Mouse (Mus musculus) midbrain, embryonic 16.5 days (tissue): ENCODE measurements around the gene Pik3ip1. TPM values are rescaled to one million over a fixed set of nuclear protein-coding genes. Genes with fewer than 3 reads are reported as not detected.
A peak's percentile ranks its signal among the peaks of the same experiment; 100 is the strongest.

Experiments
- ATAC-seq: fragments of 200-750 bp; cut with Nextera tagmentation; 2 replicates; pipeline ENCODE4 v1.8.0; 2017; ENCODE audit warnings: moderate TSS enrichment
- H3K27ac ChIP-seq: fragments of 300-500 bp; sonication (generic); 2 replicates; pipeline ENCODE4 v1.5.1; 2014; ENCODE audit warnings: mild to moderate bottlenecking, low read length, mixed read lengths
- H3K27me3 ChIP-seq: fragments of 300-500 bp; sonication (generic); 2 replicates; pipeline ENCODE4 v1.6.1; 2014; ENCODE audit warnings: low read depth, low read length, mixed read lengths; ENCODE audit not compliant: control insufficient read depth, insufficient read depth
- H3K36me3 ChIP-seq: fragments of 300-500 bp; sonication (generic); 2 replicates; pipeline ENCODE4 v1.6.1; 2014; ENCODE audit warnings: mild to moderate bottlenecking, low read length, moderate library complexity, mixed read lengths; ENCODE audit not compliant: control insufficient read depth, insufficient read depth
- H3K4me1 ChIP-seq: fragments of 300-500 bp; sonication (generic); 2 replicates; pipeline ENCODE4 v1.6.1; 2014; ENCODE audit warnings: mild to moderate bottlenecking, low read length, mixed read lengths; ENCODE audit not compliant: control insufficient read depth, insufficient read depth
- H3K4me2 ChIP-seq: fragments of 300-500 bp; sonication (generic); 2 replicates; pipeline ENCODE4 v1.6.1; 2014; ENCODE audit warnings: mild to moderate bottlenecking, low read length, mixed read lengths
- H3K4me3 ChIP-seq: fragments of 300-500 bp; sonication (generic); 2 replicates; pipeline ENCODE4 v1.5.1; 2014; ENCODE audit warnings: low read depth, mild to moderate bottlenecking, low read length, moderate library complexity, mixed read lengths
- H3K9ac ChIP-seq: fragments of 300-500 bp; sonication (generic); 2 replicates; pipeline ENCODE4 v1.6.1; 2014; ENCODE audit warnings: low read depth, low read length, mixed read lengths
- H3K9me3 ChIP-seq: fragments of 300-500 bp; sonication (generic); replicated peaks from 2 replicates; pipeline ENCODE4 v1.6.1; 2014; ENCODE audit warnings: mild to moderate bottlenecking, low read length, mixed read lengths; ENCODE audit not compliant: control insufficient read depth, poor library complexity, severe bottlenecking
- WGBS: fragments of 180-500 bp; shearing (Covaris S2); extraction: QIAGEN DNeasy Blood & Tissue Kit; methylation state at CpG from one replicate; pipeline ENCODE4 v1.1.7; 2014; 5-methylcytosine and 5-hydroxymethylcytosine counted together
- polyA plus RNA-seq: library from polyadenylated mRNA; unstranded; fragments of >200 nt; fragmentation: Nextera tagmentation; extraction: Ambion mirVana; gene quantifications from 2 replicates; pipeline ENCODE4 v1.2.1, GENCODE M21; 2015

Gene Pik3ip1
- 22.8 and 29.5 TPM in 2 replicates for polyA plus RNA-seq

DNA sequence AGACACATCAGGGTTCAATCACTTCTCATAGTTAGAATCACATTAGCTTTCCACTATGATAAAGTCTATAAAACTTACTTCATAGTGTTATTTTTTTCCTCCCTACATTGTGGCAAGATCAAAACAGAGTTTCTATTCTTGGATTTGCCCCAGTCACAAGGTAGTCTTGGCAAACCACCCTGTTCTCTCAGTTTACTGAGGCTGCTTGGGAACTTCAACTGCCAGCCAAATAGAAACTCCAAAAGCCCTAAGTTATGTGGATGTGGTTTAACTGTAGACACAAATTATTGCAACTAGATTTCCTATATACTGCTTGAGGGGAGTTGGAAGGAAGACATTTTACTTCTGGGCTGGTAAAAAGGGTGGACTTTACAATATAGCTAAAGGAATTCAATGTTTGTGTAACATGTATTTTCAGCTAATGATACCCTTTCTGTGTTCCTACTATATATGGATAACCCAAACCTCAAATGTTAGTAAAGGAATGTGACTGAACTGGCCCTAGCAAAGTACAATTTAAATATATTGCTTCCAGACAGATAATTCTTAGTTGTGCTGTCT, at the start of gene Pik3ip1:
Pik3ip1 (plus strand) TSS at position 511 of the 561 bp plus-strand sequence.
- ATAC-seq, result no peak

DNA sequence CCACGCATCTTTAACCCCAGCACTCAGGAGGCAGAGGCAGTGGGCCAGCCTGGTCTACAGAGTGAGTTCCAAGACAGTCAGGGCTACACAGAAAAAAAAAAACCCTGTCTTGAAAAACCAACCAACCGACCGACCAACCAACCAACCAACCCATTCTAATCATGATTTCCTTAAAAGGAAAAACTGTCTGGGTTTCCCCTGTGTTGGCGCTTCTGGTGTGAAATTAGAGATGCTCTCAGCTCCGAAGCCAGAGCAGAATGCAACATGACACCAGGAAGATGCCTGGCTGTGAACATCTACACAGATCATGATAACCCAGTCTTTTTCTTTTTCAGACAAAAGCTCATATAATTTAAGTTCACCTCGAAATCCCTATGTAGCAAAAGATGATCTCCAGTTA, 47.3 kb upstream of the Pik3ip1 start:
- no peak overlapping the region for H3K9ac ChIP-seq
- no peak for ATAC-seq
- no peaks in the 10 kb centered on the region for H3K9me3 ChIP-seq
- no peak overlapping the region for H3K4me2 ChIP-seq
- peaks cover 12% of the 10 kb centered on the region for H3K4me1 ChIP-seq
- no peaks in the 10 kb centered on the region for H3K36me3 ChIP-seq
- no peak overlapping the region for H3K4me3 ChIP-seq
- H3K27me3 ChIP-seq, result no peaks in the 10 kb centered on the region
- no peak overlapping the region for H3K27ac ChIP-seq
- WGBS, result 88% methylated on average over 6 of the region's 6 CpGs

More for the DNA sequence above, at the start of gene Pik3ip1:
- peak within 1 kb of the TSS; percentile 65 for H3K9ac ChIP-seq
- H3K27ac ChIP-seq, result peak within 1 kb of the TSS; percentile 83
- 0 out of 2 replicates have a peak, but pooled peaks cover 2% of the 10 kb centered on the region for H3K36me3 ChIP-seq
- H3K4me2 ChIP-seq, result peak within 1 kb of the TSS; percentile 99
- peaks cover 12% of the 10 kb centered on the region for H3K4me1 ChIP-seq
- H3K4me3 ChIP-seq, result peak within 1 kb of the TSS; percentile 74
- H3K9me3 ChIP-seq, result no peaks in the 10 kb centered on the region
- H3K27me3 ChIP-seq, result no peaks in the 10 kb centered on the region

DNA sequence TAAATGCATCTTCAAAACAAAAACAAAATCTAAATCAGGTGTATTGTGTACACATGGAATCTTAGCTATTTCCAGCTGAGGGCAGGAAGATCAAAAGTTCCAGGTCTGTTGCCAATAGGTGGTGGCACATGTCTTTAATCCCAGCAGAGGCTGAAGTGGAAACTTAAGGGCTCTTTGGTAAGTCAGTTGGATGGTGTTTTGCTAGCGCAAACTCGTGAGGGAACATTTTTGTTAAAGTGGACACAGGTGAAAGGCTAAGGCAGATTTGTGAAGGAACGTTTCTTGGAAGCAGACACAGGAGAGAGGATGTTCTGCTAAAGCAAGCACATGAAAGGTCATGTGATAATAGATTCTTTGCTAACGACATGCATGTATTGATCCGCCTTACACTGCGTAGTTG, 46.6 kb upstream of the Pik3ip1 start:
- Histone ChIP-seq H3K4me3 (no peak overlapping the region), H3K9ac (no peak overlapping the region), H3K27me3 (no peaks in the 10 kb centered on the region), H3K36me3 (no peaks in the 10 kb centered on the region), H3K4me2 (no peak overlapping the region), H3K27ac (no peak overlapping the region), H3K9me3 (no peaks in the 10 kb centered on the region), H3K4me1 (peaks cover 17% of the 10 kb centered on the region)
- 93% methylated on average over 6 of the region's 6 CpGs for WGBS
- ATAC-seq, result no peak

DNA sequence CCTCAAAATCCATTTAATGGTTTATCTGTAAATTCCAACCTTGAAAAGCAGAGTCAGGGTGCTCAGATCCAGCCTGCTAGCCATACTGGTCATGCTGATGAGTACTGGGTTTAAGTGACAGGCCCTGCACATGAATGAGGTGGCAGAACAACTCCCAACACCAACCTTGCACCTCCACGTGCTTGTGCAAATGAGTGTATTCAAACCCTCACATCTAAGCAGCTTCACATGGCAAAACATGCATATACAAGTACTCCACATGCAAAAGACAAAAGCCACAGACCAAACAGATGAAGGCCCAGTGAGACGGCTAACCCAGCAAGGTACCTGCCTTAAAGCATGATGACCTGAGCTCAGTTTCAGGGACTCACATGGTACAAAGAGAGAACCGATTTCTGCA, 44.3 kb upstream of the Pik3ip1 start:
- 89% methylated on average over 3 of the region's 3 CpGs for WGBS
- no peak overlapping the region for H3K4me3 ChIP-seq
- H3K27me3 ChIP-seq, result no peaks in the 10 kb centered on the region
- ATAC-seq, result no peak
- H3K27ac ChIP-seq, result no peak overlapping the region
- no peaks in the 10 kb centered on the region for H3K36me3 ChIP-seq
- H3K9ac ChIP-seq, result no peak overlapping the region
- no peak overlapping the region for H3K4me2 ChIP-seq
- peaks cover 17% of the 10 kb centered on the region for H3K4me1 ChIP-seq
- H3K9me3 ChIP-seq, result no peaks in the 10 kb centered on the region

DNA sequence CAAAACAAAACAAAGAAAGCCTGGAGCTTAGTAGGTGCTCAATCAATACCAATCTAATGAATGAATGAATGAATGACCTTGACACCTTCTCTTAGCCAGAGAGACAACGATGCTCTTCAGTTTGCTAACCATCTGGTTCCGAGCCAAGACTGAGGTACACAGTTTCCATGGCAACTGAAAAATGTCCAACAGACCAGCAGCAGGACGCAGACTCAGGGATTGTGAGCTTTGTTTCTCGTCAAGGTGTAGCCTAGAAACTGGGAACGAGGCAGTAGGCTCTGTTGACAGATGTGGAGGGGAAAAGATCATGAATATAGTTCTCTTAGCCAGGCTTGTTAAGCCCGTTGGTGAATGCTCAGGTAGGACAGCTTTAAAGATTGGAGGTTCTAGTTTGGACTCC, 43.1 kb upstream of the Pik3ip1 start:
- no peak overlapping the region; the same call in 1 of the 2 replicates for H3K9ac ChIP-seq
- 15% methylated on average over 6 of the region's 6 CpGs for WGBS
- no peak overlapping the region; the same call in 1 of the 2 replicates for H3K4me2 ChIP-seq
- H3K27ac ChIP-seq, result peak overlapping the region; percentile 58
- H3K4me1 ChIP-seq, result peaks cover 20% of the 10 kb centered on the region
- no peaks in the 10 kb centered on the region for H3K27me3 ChIP-seq
- H3K9me3 ChIP-seq, result no peaks in the 10 kb centered on the region
- no peak for ATAC-seq
- no peaks in the 10 kb centered on the region for H3K36me3 ChIP-seq
- H3K4me3 ChIP-seq, result no peak overlapping the region

DNA sequence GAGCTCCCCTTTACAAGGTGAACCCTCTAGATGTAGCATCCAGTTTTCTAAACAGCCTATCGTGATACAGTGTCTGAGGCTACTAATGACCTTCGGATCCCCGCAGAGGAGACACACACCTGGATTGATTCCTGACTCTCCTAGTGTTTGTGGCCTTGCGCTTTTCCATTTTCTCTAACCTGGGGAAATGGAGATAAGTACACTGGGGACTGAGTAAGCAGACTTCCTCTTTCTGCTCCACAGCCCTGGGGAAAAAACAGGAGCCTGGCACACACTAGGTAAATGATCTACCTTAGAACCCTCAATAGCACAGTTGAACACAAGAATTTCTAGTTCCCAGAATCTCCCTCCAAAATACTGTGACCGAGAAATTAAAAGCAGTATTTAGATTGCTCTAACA, 42.3 kb upstream of the Pik3ip1 start:
- Histone ChIP-seq H3K27ac (peak overlapping the region; percentile 100), H3K4me3 (peak overlapping the region; percentile 71; the same call in 1 of the 2 replicates), H3K4me2 (peak overlapping the region; percentile 91), H3K4me1 (peaks cover 26% of the 10 kb centered on the region), H3K9ac (no peak overlapping the region; the same call in 1 of the 2 replicates), H3K27me3 (no peaks in the 10 kb centered on the region), H3K9me3 (no peaks in the 10 kb centered on the region), H3K36me3 (no peaks in the 10 kb centered on the region)
- 59% methylated on average over 5 of the region's 5 CpGs for WGBS
- ATAC-seq, result no peak

DNA sequence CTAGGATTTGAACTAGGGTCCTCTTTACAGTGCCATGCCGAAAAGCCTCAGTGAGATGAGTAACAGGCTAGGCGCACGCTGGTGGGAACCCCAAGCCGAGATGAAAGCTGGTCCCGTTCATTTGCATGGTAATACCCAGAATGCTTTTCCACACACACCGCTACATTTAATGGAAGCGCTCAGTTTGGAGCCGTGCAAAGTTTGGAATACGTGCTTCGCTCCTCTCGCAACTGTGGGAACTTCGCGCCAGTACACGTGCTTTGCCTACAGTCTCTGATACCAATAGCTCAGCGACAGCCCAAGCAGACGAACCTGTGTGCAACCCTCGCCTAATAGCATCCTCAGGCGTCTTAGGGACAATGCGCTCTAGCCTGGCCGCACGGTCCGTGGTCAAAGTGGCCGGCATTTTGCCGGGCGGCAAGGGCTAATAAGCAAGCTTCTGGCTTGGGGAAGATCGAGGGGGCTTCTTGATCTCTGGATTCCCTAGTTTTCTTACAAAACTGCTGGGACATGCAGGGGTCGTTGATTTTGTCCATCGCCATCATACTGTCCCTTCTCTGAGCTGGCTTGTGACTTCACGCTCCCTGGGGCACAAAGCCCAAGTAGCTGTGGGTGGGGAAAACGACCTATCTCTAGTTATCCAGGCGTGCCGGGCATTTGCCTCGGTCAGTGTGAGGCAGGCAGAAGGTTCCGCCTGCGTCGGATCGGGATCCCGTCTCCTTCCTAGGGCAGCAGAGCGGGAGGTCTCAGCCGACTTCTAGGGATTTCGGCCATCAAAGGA, 41.5 kb upstream of the Pik3ip1 start, which contains the start of gene Patz1:
Patz1 (plus strand) TSS at position 354 of the 781 bp plus-strand sequence.
- Histone ChIP-seq H3K4me3 (peak within 1 kb of the TSS; percentile 71), H3K9me3 (no peaks in the 10 kb centered on the region), H3K9ac (peak within 1 kb of the TSS; percentile 99), H3K4me1 (peaks cover 34% of the 10 kb centered on the region), H3K4me2 (peak within 1 kb of the TSS; percentile 91), H3K36me3 (no peaks in the 10 kb centered on the region), H3K27me3 (no peaks in the 10 kb centered on the region), H3K27ac (peak within 1 kb of the TSS; percentile 100)
- WGBS, result under 1% methylated on average over 41 of the region's 41 CpGs
- ATAC-seq, result peak; percentile 26

DNA sequence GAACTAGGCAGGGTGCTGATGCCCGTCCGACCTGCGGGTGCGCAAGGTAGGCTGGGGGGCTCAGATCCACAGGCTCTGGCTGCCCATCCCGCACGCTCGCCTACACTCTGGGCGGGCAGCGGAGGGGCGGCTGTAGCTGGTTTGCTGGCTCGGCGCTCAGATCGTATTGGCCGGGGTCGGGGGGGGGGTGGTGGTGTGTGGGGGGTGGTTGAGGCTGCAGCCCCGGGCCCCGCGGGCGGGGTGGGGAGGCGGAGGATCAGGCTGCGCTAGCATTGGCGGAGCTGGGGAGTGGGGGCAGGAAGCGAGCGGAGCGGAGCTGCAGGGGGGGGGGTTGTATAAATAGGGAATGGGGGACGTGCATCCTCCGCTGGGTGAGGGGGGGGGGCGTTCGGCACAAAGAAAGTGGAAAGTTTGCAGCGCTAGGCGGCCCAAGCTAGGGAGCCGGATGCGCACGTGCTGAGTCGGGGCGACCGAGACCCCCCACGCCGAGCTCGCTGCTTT, 40.8 kb upstream of the Pik3ip1 start:
- peak overlapping the region; percentile 91 for H3K4me2 ChIP-seq
- peaks cover 40% of the 10 kb centered on the region for H3K4me1 ChIP-seq
- H3K27me3 ChIP-seq, result no peaks in the 10 kb centered on the region
- H3K36me3 ChIP-seq, result peaks cover under 1% of the 10 kb centered on the region
- H3K9ac ChIP-seq, result peak overlapping the region; percentile 99
- H3K4me3 ChIP-seq, result peak overlapping the region; percentile 71
- WGBS, result under 1% methylated on average over 30 of the region's 40 CpGs
- H3K9me3 ChIP-seq, result no peaks in the 10 kb centered on the region
- peak overlapping the region; percentile 100 for H3K27ac ChIP-seq
- peak; percentile 80 for ATAC-seq
